Mouse (Mus musculus) limb, embryonic 11.5 days (tissue): ENCODE data around the gene Map2k4. TPM values are rescaled to one million over a fixed set of nuclear protein-coding genes. Genes with fewer than 3 reads are reported as not detected.
A peak's percentile ranks its signal among the peaks of the same experiment; 100 is the strongest.

Experiments used
- ATAC-seq: fragments of 200-750 bp; cut with Nextera tagmentation; 2 replicates; pipeline ENCODE4 v1.8.0; 2017; ENCODE audit warnings: low read depth; ENCODE audit not compliant: insufficient number of reproducible peaks, low FRiP score, low TSS enrichment
- DNase-seq: peaks from one replicate; pipeline ENCODE4 v3.0.0-alpha.2; 2015; ENCODE audit warnings: low spot score
- H3K27ac ChIP-seq: fragments of 300-500 bp; sonication (generic); replicated peaks from 2 replicates; pipeline ENCODE4 v1.5.1; 2014; ENCODE audit warnings: low read depth, mild to moderate bottlenecking, low read length
- H3K27me3 ChIP-seq: fragments of 300-500 bp; sonication (generic); 2 replicates; pipeline ENCODE4 v1.6.1; 2014; ENCODE audit warnings: mild to moderate bottlenecking, low read length, mixed read lengths; ENCODE audit not compliant: control insufficient read depth, insufficient read depth
- H3K36me3 ChIP-seq: fragments of 300-500 bp; sonication (generic); 2 replicates; pipeline ENCODE4 v1.6.1; 2014; ENCODE audit warnings: mild to moderate bottlenecking, low read length, moderate library complexity, mixed read lengths; ENCODE audit not compliant: control insufficient read depth, insufficient read depth
- H3K4me1 ChIP-seq: fragments of 300-500 bp; sonication (generic); 2 replicates; pipeline ENCODE4 v1.6.1; 2014; ENCODE audit warnings: low read length, mixed read lengths; ENCODE audit not compliant: control insufficient read depth, insufficient read depth
- H3K4me2 ChIP-seq: fragments of 300-500 bp; sonication (generic); 2 replicates; pipeline ENCODE4 v1.6.1; 2014; ENCODE audit warnings: low read depth, mild to moderate bottlenecking, moderate library complexity; ENCODE audit not compliant: severe bottlenecking
- H3K4me3 ChIP-seq: fragments of 300-500 bp; sonication (generic); 2 replicates; pipeline ENCODE4 v1.5.1; 2014; ENCODE audit warnings: low read depth, low read length
- H3K9ac ChIP-seq: fragments of 300-500 bp; sonication (generic); 2 replicates; pipeline ENCODE4 v1.6.1; 2014; ENCODE audit warnings: mild to moderate bottlenecking, low read length
- H3K9me3 ChIP-seq: fragments of 300-500 bp; sonication (generic); 2 replicates; pipeline ENCODE4 v1.6.1; 2016; ENCODE audit warnings: low read length; ENCODE audit not compliant: control insufficient read depth
- WGBS: fragments of 180-500 bp; shearing (Covaris S2); extraction: QIAGEN DNeasy Blood & Tissue Kit; methylation state at CpG from one replicate; pipeline ENCODE4 v1.1.7; 2014; 5-methylcytosine and 5-hydroxymethylcytosine counted together
- polyA plus RNA-seq: library from polyadenylated mRNA; unstranded; fragments of >200 nt; fragmentation: Nextera tagmentation; extraction: Ambion mirVana; gene quantifications from 2 replicates; pipeline ENCODE4 v1.2.1, GENCODE M21; 2014

Map2k4 gene
- polyA plus RNA-seq, 1 experiment from 2014 or later = 86.6 TPM

GRCm38 (mm10) chr11:65713830-65714229 lies 74.3 kb downstream of the Map2k4 start:
- WGBS = 92% methylated on average over 4 of the region's 4 CpGs
- Histone ChIP-seq H3K27ac (no peak overlapping the region), H3K4me2 (no peak overlapping the region), H3K36me3 (no peaks in the 10 kb centered on the region), H3K27me3 (no peaks in the 10 kb centered on the region), H3K9ac (no peak overlapping the region), H3K9me3 (no peaks in the 10 kb centered on the region), H3K4me1 (no peaks in the 10 kb centered on the region), H3K4me3 (no peak overlapping the region)
- ATAC-seq (no peak), DNase-seq (no peak)

GRCm38 (mm10) chr11:65712754-65713306 lies 75.3 kb downstream of the Map2k4 start:
- ATAC-seq (no peak), DNase-seq (no peak)
- Histone ChIP-seq H3K27me3 (no peaks in the 10 kb centered on the region), H3K9me3 (no peaks in the 10 kb centered on the region), H3K27ac (no peak overlapping the region), H3K36me3 (no peaks in the 10 kb centered on the region), H3K4me3 (no peak overlapping the region), H3K4me1 (no peaks in the 10 kb centered on the region), H3K9ac (no peak overlapping the region), H3K4me2 (no peak overlapping the region)
- WGBS = 81% methylated on average over 6 of the region's 6 CpGs

- no peaks in the 10 kb centered on the region for H3K27me3 ChIP-seq
- H3K4me3 ChIP-seq = no peak overlapping the region
- H3K36me3 ChIP-seq = no peaks in the 10 kb centered on the region
- DNase-seq (no peak), ATAC-seq (no peak)
- no peak overlapping the region for H3K9ac ChIP-seq
- H3K27ac ChIP-seq = no peak overlapping the region
- no peak overlapping the region for H3K4me2 ChIP-seq
- no peaks in the 10 kb centered on the region for H3K9me3 ChIP-seq
- WGBS = 92% methylated on average over 4 of the region's 4 CpGs
- no peaks in the 10 kb centered on the region for H3K4me1 ChIP-seq
Measured at GRCm38 (mm10) chr11:65706784-65707183, 81.3 kb downstream of the Map2k4 start.

- DNase-seq (no peak), ATAC-seq (no peak)
- no peaks in the 10 kb centered on the region for H3K36me3 ChIP-seq
- H3K4me1 ChIP-seq = no peaks in the 10 kb centered on the region
- no peak overlapping the region for H3K9ac ChIP-seq
- no peak overlapping the region for H3K4me3 ChIP-seq
- H3K9me3 ChIP-seq = no peaks in the 10 kb centered on the region
- no peak overlapping the region for H3K27ac ChIP-seq
- no peaks in the 10 kb centered on the region for H3K27me3 ChIP-seq
- WGBS = 91% methylated on average over 2 of the region's 2 CpGs
- H3K4me2 ChIP-seq = no peak overlapping the region
Measured at GRCm38 (mm10) chr11:65706176-65706575, 81.9 kb downstream of the Map2k4 start.

- no peak for DNase-seq
- Histone ChIP-seq H3K27ac (no peak overlapping the region), H3K4me1 (no peaks in the 10 kb centered on the region), H3K27me3 (no peaks in the 10 kb centered on the region), H3K9ac (no peak overlapping the region), H3K9me3 (no peaks in the 10 kb centered on the region), H3K4me2 (no peak overlapping the region), H3K36me3 (no peaks in the 10 kb centered on the region), H3K4me3 (no peak overlapping the region)
- WGBS = 90% methylated on average over 4 of the region's 4 CpGs
- no peak for ATAC-seq
Measured at GRCm38 (mm10) chr11:65704861-65705260, 83.2 kb downstream of the Map2k4 start.

- H3K9me3 ChIP-seq = no peaks in the 10 kb centered on the region
- WGBS = 32% methylated on average over 12 of the region's 12 CpGs
- no peak overlapping the region for H3K4me3 ChIP-seq
- H3K36me3 ChIP-seq = no peaks in the 10 kb centered on the region
- H3K27ac ChIP-seq = no peak overlapping the region
- no peaks in the 10 kb centered on the region for H3K4me1 ChIP-seq
- H3K27me3 ChIP-seq = no peaks in the 10 kb centered on the region
- 0 out of 2 replicates have a peak overlapping the region, but pooled peaks have one; percentile 22 for H3K4me2 ChIP-seq
- ATAC-seq (no peak), DNase-seq (peak; percentile 63)
- H3K9ac ChIP-seq = no peak overlapping the region
Measured at GRCm38 (mm10) chr11:65678824-65679402, 109.2 kb downstream of the Map2k4 start.

GRCm38 (mm10) chr11:65667348-65667969 lies 120.6 kb downstream of the Map2k4 start:
- Histone ChIP-seq H3K36me3 (no peaks in the 10 kb centered on the region), H3K9ac (no peak overlapping the region), H3K27me3 (no peaks in the 10 kb centered on the region), H3K4me1 (no peaks in the 10 kb centered on the region), H3K4me3 (no peak overlapping the region), H3K4me2 (no peak overlapping the region), H3K27ac (no peak overlapping the region), H3K9me3 (no peaks in the 10 kb centered on the region)
- DNase-seq = no peak
- no peak for ATAC-seq
- WGBS = 81% methylated on average over 6 of the region's 6 CpGs

GRCm38 (mm10) chr11:65664903-65665302 lies 123.2 kb downstream of the Map2k4 start:
- DNase-seq = no peak

More at GRCm38 (mm10) chr11:65664903-65665302, 123.2 kb downstream of the Map2k4 start:
- no peak overlapping the region for H3K4me2 ChIP-seq
- 0 out of 2 replicates have a peak, but pooled peaks cover 2% of the 10 kb centered on the region for H3K4me1 ChIP-seq
- WGBS = 90% methylated on average over 6 of the region's 6 CpGs
- no peak for ATAC-seq
- H3K36me3 ChIP-seq = no peaks in the 10 kb centered on the region
- H3K9ac ChIP-seq = no peak overlapping the region
- no peak overlapping the region for H3K4me3 ChIP-seq
- H3K27me3 ChIP-seq = no peaks in the 10 kb centered on the region
- no peak overlapping the region for H3K27ac ChIP-seq
- H3K9me3 ChIP-seq = no peaks in the 10 kb centered on the region
